Mouse (Mus musculus) kidney, adult 2 months (tissue): ENCODE data around the gene Syne2.

Experiments used
- CTCF ChIP-seq: fragments of 200-500 bp; conservative IDR thresholded peaks from 2 replicates; pipeline ENCODE4 v1.5.1; 2011; ENCODE audit warnings: low read depth, mild to moderate bottlenecking, control low read depth, low read length, moderate library complexity, mixed read lengths; ENCODE audit not compliant: insufficient read depth, insufficient read length
- POLR2A ChIP-seq: fragments of 200-500 bp; IDR thresholded peaks from one replicate; pipeline ENCODE4 v1.6.1; 2011; ENCODE audit warnings: low read depth, low read length, control low read depth

DNA sequence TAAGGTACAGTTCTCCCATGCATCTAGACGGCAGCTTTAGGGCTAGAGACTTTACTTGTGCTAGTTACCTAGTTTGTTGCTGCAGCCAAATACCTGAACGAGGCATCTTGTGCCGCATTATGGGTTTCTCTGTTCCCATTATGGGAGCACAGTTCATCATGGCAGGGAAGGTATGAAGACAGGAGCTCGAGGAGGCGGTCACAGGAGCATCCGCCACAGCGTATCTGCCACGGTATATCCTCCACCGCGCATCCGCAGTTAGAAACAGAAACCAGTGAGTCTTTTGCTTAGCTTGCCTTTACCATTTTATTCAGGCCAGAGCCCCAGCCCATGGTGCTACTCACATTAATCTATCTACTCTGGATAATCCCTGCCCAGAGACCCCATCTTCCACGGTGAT is 70.8 kb downstream of the Syne2 start:
- TF ChIP-seq POLR2A (no peak), CTCF (no peak)
